Mouse (Mus musculus) C2C12 (cell line): ENCODE data around the gene Lrch1. TPM values are rescaled to one million over a fixed set of nuclear protein-coding genes. Genes with fewer than 3 reads are reported as not detected.

Experiments
- H3K27me3 ChIP-seq: one replicate; pipeline ENCODE4 v1.6.1; 2011; ENCODE audit not compliant: control insufficient read depth, insufficient read depth, insufficient read length
- H3K36me3 ChIP-seq: one replicate; pipeline ENCODE4 v1.6.1; 2011; ENCODE audit not compliant: control insufficient read depth, insufficient read depth
- H3K4me3 ChIP-seq: one replicate; pipeline ENCODE4 v1.5.1; 2011; ENCODE audit warnings: mild to moderate bottlenecking, control low read depth; ENCODE audit not compliant: poor library complexity, insufficient read depth, severe bottlenecking
- H3K79me2 ChIP-seq: one replicate; pipeline ENCODE4 v1.6.1; 2011; ENCODE audit not compliant: control insufficient read depth, insufficient read depth
- H3K79me3 ChIP-seq: one replicate; pipeline ENCODE4 v1.6.1; 2011; ENCODE audit warnings: low read depth, control low read depth
- H3ac ChIP-seq: one replicate; pipeline ENCODE3; 2011; ENCODE audit warnings: low read depth; ENCODE audit not compliant: control insufficient read depth, insufficient read length
- CEBPB ChIP-seq: IDR thresholded peaks from one replicate; pipeline ENCODE4 v1.6.1; 2011; ENCODE audit warnings: low read depth, mild to moderate bottlenecking, control low read depth, moderate library complexity
- CTCF ChIP-seq: IDR thresholded peaks from one replicate; pipeline ENCODE4 v1.5.1; 2011; ENCODE audit not compliant: control insufficient read depth, insufficient read depth, insufficient read length
- FOSL1 ChIP-seq: IDR thresholded peaks from one replicate; pipeline ENCODE4 v1.8.0; 2011; ENCODE audit warnings: mild to moderate bottlenecking, low read length; ENCODE audit not compliant: poor library complexity, insufficient read depth, severe bottlenecking
- MAX ChIP-seq: IDR thresholded peaks from one replicate; pipeline ENCODE4 v1.6.1; 2011; ENCODE audit warnings: mild to moderate bottlenecking, control low read depth
- MYOD1 ChIP-seq: IDR thresholded peaks from one replicate; pipeline ENCODE4 v1.6.1; 2011; ENCODE audit warnings: low read depth; ENCODE audit not compliant: control insufficient read depth, insufficient read length
- MYOG ChIP-seq: IDR thresholded peaks from one replicate; pipeline ENCODE4 v1.6.1; 2011; ENCODE audit not compliant: control insufficient read depth, insufficient read length; ENCODE audit errors: extremely low read depth
- USF1 ChIP-seq: IDR thresholded peaks from one replicate; pipeline ENCODE4 v1.6.1; 2011; ENCODE audit warnings: low read depth, mild to moderate bottlenecking, control low read depth, moderate library complexity
- polyA plus RNA-seq: library from polyadenylated mRNA; unstranded; fragments of >200 nt; fragmentation: generic; extraction: Trizol; gene quantifications from one replicate; pipeline ENCODE4 v1.2.1, GENCODE M21; 2012; ENCODE audit warnings: missing spikeins

Gene Lrch1
- polyA plus RNA-seq, 1 experiment = 5.0 TPM

- Histone ChIP-seq H3K36me3 (no peaks in the 10 kb centered on the region), H3K79me3 (no peaks in the 10 kb centered on the region), H3K4me3 (no peak overlapping the region), H3ac (no peak overlapping the region), H3K79me2 (peaks cover 30% of the 10 kb centered on the region), H3K27me3 (no peaks in the 10 kb centered on the region)
- TF ChIP-seq CEBPB (no peak), CTCF (no peak), USF1 (no peak), MYOG (no peak)
Measured at GRCm38 (mm10) chr14:74908250-74908649, 39.4 kb downstream of the Lrch1 start.

DNA sequence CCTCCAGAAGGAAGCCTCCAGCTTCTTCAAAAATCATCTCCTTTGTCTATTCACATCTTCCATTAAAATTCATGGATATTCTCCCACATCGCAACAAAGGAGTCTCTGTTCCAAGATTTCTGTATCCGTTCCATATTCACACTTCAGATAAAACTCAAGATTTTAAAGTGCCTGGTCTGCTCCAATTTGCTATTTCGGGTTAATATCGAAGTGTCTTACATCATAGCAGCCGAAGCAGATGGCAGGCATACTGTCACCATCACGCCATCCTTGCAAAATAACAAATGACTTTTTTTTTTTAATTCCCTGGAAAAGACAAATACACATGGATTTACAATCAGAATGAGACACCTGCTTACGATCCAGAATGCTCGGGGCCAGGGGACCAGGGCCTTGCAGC lies 40.0 kb downstream of the Lrch1 start:
- Histone ChIP-seq H3K4me3 (no peak overlapping the region), H3K27me3 (no peaks in the 10 kb centered on the region), H3ac (no peak overlapping the region), H3K36me3 (no peaks in the 10 kb centered on the region), H3K79me2 (peaks cover 24% of the 10 kb centered on the region), H3K79me3 (no peaks in the 10 kb centered on the region)
- TF ChIP-seq USF1 (no peak), MYOD1 (no peak), MAX (no peak), CTCF (no peak), MYOG (no peak), CEBPB (no peak), FOSL1 (no peak)

- Histone ChIP-seq H3K27me3 (no peaks in the 10 kb centered on the region), H3ac (no peak overlapping the region), H3K79me2 (peaks cover 12% of the 10 kb centered on the region), H3K36me3 (no peaks in the 10 kb centered on the region), H3K79me3 (no peaks in the 10 kb centered on the region), H3K4me3 (no peak overlapping the region)
- no peak for TF ChIP-seq USF1
- TF ChIP-seq MYOG = no peak
- TF ChIP-seq MYOD1 = no peak
- TF ChIP-seq CTCF = no peak
- no peak for TF ChIP-seq FOSL1
- no peak for TF ChIP-seq MAX
- TF ChIP-seq CEBPB = no peak
Measured at GRCm38 (mm10) chr14:74905990-74906389, 41.7 kb downstream of the Lrch1 start.

- no peaks in the 10 kb centered on the region for H3K27me3 ChIP-seq
- no peaks in the 10 kb centered on the region for H3K79me3 ChIP-seq
- H3K4me3 ChIP-seq = no peak overlapping the region
- H3K36me3 ChIP-seq = no peaks in the 10 kb centered on the region
- TF ChIP-seq FOSL1 = no peak
- no peak for TF ChIP-seq MAX
- no peak for TF ChIP-seq MYOD1
- TF ChIP-seq MYOG = no peak
- TF ChIP-seq USF1 = no peak
- no peak overlapping the region for H3ac ChIP-seq
- peaks cover 8% of the 10 kb centered on the region for H3K79me2 ChIP-seq
Measured at GRCm38 (mm10) chr14:74904442-74904841, 43.2 kb downstream of the Lrch1 start.

GRCm38 (mm10) chr14:74903047-74903446 lies 44.6 kb downstream of the Lrch1 start:
- Histone ChIP-seq H3ac (no peak overlapping the region), H3K79me3 (no peaks in the 10 kb centered on the region), H3K79me2 (peaks cover 4% of the 10 kb centered on the region), H3K36me3 (no peaks in the 10 kb centered on the region), H3K27me3 (no peaks in the 10 kb centered on the region), H3K4me3 (no peak overlapping the region)
- no peak for TF ChIP-seq USF1
- TF ChIP-seq FOSL1 = no peak
- TF ChIP-seq CTCF = no peak
- TF ChIP-seq CEBPB = no peak
- no peak for TF ChIP-seq MYOG
- TF ChIP-seq MYOD1 = no peak
- TF ChIP-seq MAX = no peak

DNA sequence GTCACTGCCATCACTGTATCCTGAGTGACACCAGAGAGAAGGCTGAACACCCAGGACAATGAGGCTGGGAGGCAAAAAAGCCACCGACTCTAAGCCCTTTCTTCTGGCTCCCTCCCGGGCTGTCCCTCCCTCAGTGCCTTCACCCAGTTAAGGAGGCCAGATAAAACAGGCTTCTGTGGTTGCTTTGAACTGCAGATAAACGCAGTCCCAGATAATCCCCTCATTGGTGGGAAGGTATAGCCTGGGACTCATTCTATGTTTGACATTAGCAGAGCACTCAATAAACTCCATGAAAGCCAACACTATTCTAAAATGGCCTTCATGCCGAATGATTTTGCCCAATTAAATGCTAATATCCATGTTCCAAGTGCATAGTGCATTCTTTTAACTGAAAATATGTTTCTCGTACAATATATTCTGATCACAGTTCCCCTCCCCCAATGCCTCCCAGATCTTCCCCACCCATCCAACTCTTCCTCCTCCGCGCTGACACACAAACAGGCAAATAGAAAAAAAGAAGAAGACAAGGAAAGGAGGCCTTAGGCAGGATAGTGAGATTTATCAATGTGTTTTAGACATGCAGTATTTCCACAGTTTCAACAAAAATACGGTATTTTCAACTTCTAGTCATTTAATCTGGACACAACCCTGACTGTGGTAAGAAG lies 46.8 kb downstream of the Lrch1 start:
- Histone ChIP-seq H3K27me3 (no peaks in the 10 kb centered on the region), H3K79me3 (no peaks in the 10 kb centered on the region), H3K4me3 (no peak overlapping the region), H3ac (no peak overlapping the region), H3K79me2 (no peaks in the 10 kb centered on the region), H3K36me3 (no peaks in the 10 kb centered on the region)
- TF ChIP-seq MYOG = no peak
- TF ChIP-seq FOSL1 = no peak
- TF ChIP-seq USF1 = no peak
- TF ChIP-seq CEBPB = no peak
- TF ChIP-seq CTCF = no peak
- TF ChIP-seq MYOD1 = no peak
- no peak for TF ChIP-seq MAX
